Comparison of ENCODE assay signal across 8 mouse cellular contexts in genomic region chr2:152741153-152742041, GRCm38 (mm10). TPM values are rescaled to one million over a fixed set of nuclear protein-coding genes. Genes with fewer than 3 reads are reported as not detected.
DNase-seq lines count a peak whose midpoint lies in the region; ATAC-seq and TF ChIP-seq lines count a peak whose summit lies in the region.

No protein-coding gene starts in this region.

- H3K4me1 ChIP-seq in forebrain, embryonic 13.5 days, result peaks cover 45% of the 10 kb centered on the region
- H3K4me1 ChIP-seq in hindbrain, embryonic 14.5 days (replicated peaks; ENCODE audit: control insufficient read depth, insufficient read depth, low read length), result peaks cover 29% of the 10 kb centered on the region
- H3K4me1 ChIP-seq in liver, embryonic 11.5 days (replicated peaks; ENCODE audit: control insufficient read depth, insufficient read depth, low read length), result peaks cover 52% of the 10 kb centered on the region
- H3K4me1 ChIP-seq in midbrain, postnatal 0 days (ENCODE audit: insufficient read depth, low read length), result peaks cover 3% of the 10 kb centered on the region; the same call in 1 of the 2 replicates

- H3K36me3 ChIP-seq in forebrain, embryonic 13.5 days (ENCODE audit: poor library complexity, severe bottlenecking), result no peaks in the 10 kb centered on the region
- no peaks in the 10 kb centered on the region for H3K36me3 ChIP-seq in hindbrain, embryonic 14.5 days (replicated peaks; ENCODE audit: control insufficient read depth, insufficient read depth)
- no peaks in the 10 kb centered on the region for H3K36me3 ChIP-seq in liver, embryonic 11.5 days (ENCODE audit: control insufficient read depth, insufficient read depth, low read length)
- H3K36me3 ChIP-seq in midbrain, postnatal 0 days (ENCODE audit: insufficient read depth, low read length), result no peaks in the 10 kb centered on the region

- WGBS in forebrain, embryonic 13.5 days, result 50% methylated on average over 14 of the region's 14 CpGs
- 44% methylated on average over 14 of the region's 14 CpGs for WGBS in hindbrain, embryonic 14.5 days
- 15% methylated on average over 13 of the region's 14 CpGs for WGBS in liver, embryonic 11.5 days
- 50% methylated on average over 14 of the region's 14 CpGs for WGBS in midbrain, postnatal 0 days

- ATAC-seq in forebrain, embryonic 13.5 days, result peak; percentile 27; the same call in 1 of the 2 replicates
- no peak for ATAC-seq in hindbrain, embryonic 14.5 days (ENCODE audit: low FRiP score)
- ATAC-seq in liver, embryonic 11.5 days (replicated peaks; ENCODE audit: low FRiP score), result peak; percentile 21
- peak; percentile 25; the same call in 1 of the 2 replicates for ATAC-seq in midbrain, postnatal 0 days (ENCODE audit: low FRiP score)

- peak overlapping the region; percentile 20; the same call in 1 of the 2 replicates for H3K4me2 ChIP-seq in forebrain, embryonic 13.5 days
- peak overlapping the region; percentile 21; the same call in 1 of the 2 replicates for H3K4me2 ChIP-seq in hindbrain, embryonic 14.5 days (replicated peaks)
- peak overlapping the region; percentile 61 for H3K4me2 ChIP-seq in liver, embryonic 11.5 days
- peak overlapping the region; percentile 20; the same call in 1 of the 2 replicates for H3K4me2 ChIP-seq in midbrain, postnatal 0 days (ENCODE audit: low read depth, low read length, poor library complexity, severe bottlenecking)

- H3K9me3 ChIP-seq in forebrain, embryonic 13.5 days (replicated peaks), result no peaks in the 10 kb centered on the region
- no peaks in the 10 kb centered on the region for H3K9me3 ChIP-seq in hindbrain, embryonic 14.5 days (ENCODE audit: control insufficient read depth, low read length)
- no peaks in the 10 kb centered on the region for H3K9me3 ChIP-seq in liver, embryonic 11.5 days (ENCODE audit: control insufficient read depth, low read length)
- H3K9me3 ChIP-seq in midbrain, postnatal 0 days (ENCODE audit: low read length), result no peaks in the 10 kb centered on the region

- H3K4me3 ChIP-seq in forebrain, embryonic 13.5 days, result no peak overlapping the region
- H3K4me3 ChIP-seq in hindbrain, embryonic 14.5 days (replicated peaks; ENCODE audit: low read length), result no peak overlapping the region
- peak overlapping the region; percentile 20 for H3K4me3 ChIP-seq in liver, embryonic 11.5 days (ENCODE audit: low read depth, low read length)
- no peak overlapping the region for H3K4me3 ChIP-seq in midbrain, postnatal 0 days (ENCODE audit: low read depth, low read length)

- peak; percentile 68 for DNase-seq in embryo, embryonic 11 days
- no peak for DNase-seq in embryo, embryonic 10.5 days (ENCODE audit: low spot score)
- DNase-seq in ZHBTc4 (ENCODE audit: low read depth, low spot score), result peak; percentile 86
- DNase-seq in hindbrain, embryonic 14.5 days (ENCODE audit: low spot score), result peak; percentile 62
- DNase-seq in liver, embryonic 11.5 days (ENCODE audit: low spot score), result peak; percentile 73
- peak; percentile 74 for DNase-seq in midbrain, postnatal 0 days (ENCODE audit: low spot score)
- no peak for DNase-seq in frontal cortex, postnatal 25 days (ENCODE audit: low spot score in 2 of 2)

- 0 out of 2 replicates have a peak overlapping the region, but pooled peaks have one; percentile 21 for H3K27ac ChIP-seq in forebrain, embryonic 13.5 days
- H3K27ac ChIP-seq in hindbrain, embryonic 14.5 days, result peak overlapping the region; percentile 59
- H3K27ac ChIP-seq in liver, embryonic 11.5 days (ENCODE audit: low read depth, low read length), result peak overlapping the region; percentile 93
- H3K27ac ChIP-seq in midbrain, postnatal 0 days (ENCODE audit: low read depth, low read length), result no peak overlapping the region

- H3K27me3 ChIP-seq in forebrain, embryonic 13.5 days, result peaks cover 15% of the 10 kb centered on the region
- no peaks in the 10 kb centered on the region for H3K27me3 ChIP-seq in hindbrain, embryonic 14.5 days (ENCODE audit: control insufficient read depth, insufficient read depth, low read length)
- no peaks in the 10 kb centered on the region for H3K27me3 ChIP-seq in liver, embryonic 11.5 days (replicated peaks; ENCODE audit: control insufficient read depth, insufficient read depth, low read length)
- no peaks in the 10 kb centered on the region for H3K27me3 ChIP-seq in midbrain, postnatal 0 days (ENCODE audit: insufficient read depth, low read length)

- H3K9ac ChIP-seq in forebrain, embryonic 13.5 days, result peak overlapping the region; percentile 30; the same call in 1 of the 2 replicates
- H3K9ac ChIP-seq in hindbrain, embryonic 14.5 days, result no peak overlapping the region
- peak overlapping the region; percentile 55 for H3K9ac ChIP-seq in liver, embryonic 11.5 days (ENCODE audit: low read depth, low read length)
- no peak overlapping the region for H3K9ac ChIP-seq in midbrain, postnatal 0 days (replicated peaks; ENCODE audit: low read length, poor library complexity, severe bottlenecking)

- no peak for TF ChIP-seq CTCF in midbrain, postnatal 0 days (IDR thresholded peaks at IDR 0.05)

RNA-seq across cellular contexts. Expression of gene Id1, which starts 5.3 kb away (rescaled TPM):
- 25.8 and 26.1 TPM in 2 replicates for polyA plus RNA-seq in forebrain, embryonic 13.5 days (2015; fragmentation: Nextera tagmentation; extraction: Ambion mirVana)
- polyA plus RNA-seq in hindbrain, embryonic 14.5 days (2014; fragmentation: Nextera tagmentation; extraction: Ambion mirVana), result 56.5 and 68.0 TPM in 2 replicates
- 52.7 and 56.3 TPM in 2 replicates for polyA plus RNA-seq in liver, embryonic 11.5 days (2014; fragmentation: Nextera tagmentation; extraction: Ambion mirVana)
- 69.6 and 71.7 TPM in 2 replicates for total RNA-seq in midbrain, postnatal 0 days (2014; rRNA removed)
- 52.6 and 58.3 TPM in 2 replicates for polyA plus RNA-seq in midbrain, postnatal 0 days (2015; fragmentation: Nextera tagmentation; extraction: Ambion mirVana)

RNA-seq across cellular contexts. Expression of gene Cox4i2, which starts 12.6 kb away (rescaled TPM):
- polyA plus RNA-seq in forebrain, embryonic 13.5 days (2015; fragmentation: Nextera tagmentation; extraction: Ambion mirVana), result 4.4 and 4.8 TPM in 2 replicates
- polyA plus RNA-seq in hindbrain, embryonic 14.5 days (2014; fragmentation: Nextera tagmentation; extraction: Ambion mirVana), result 5.8 TPM in 2 replicates
- 6.7 and 8.5 TPM in 2 replicates for polyA plus RNA-seq in liver, embryonic 11.5 days (2014; fragmentation: Nextera tagmentation; extraction: Ambion mirVana)
- 2.0 and 6.8 TPM in 2 replicates for total RNA-seq in midbrain, postnatal 0 days (2014; rRNA removed)
- 3.3 and 4.5 TPM in 2 replicates for polyA plus RNA-seq in midbrain, postnatal 0 days (2015; fragmentation: Nextera tagmentation; extraction: Ambion mirVana)

RNA-seq across cellular contexts. Expression of gene Mcts2, which starts 54.6 kb away (rescaled TPM):
- 40.0 and 42.2 TPM in 2 replicates for polyA plus RNA-seq in forebrain, embryonic 13.5 days (2015; fragmentation: Nextera tagmentation; extraction: Ambion mirVana)
- polyA plus RNA-seq in hindbrain, embryonic 14.5 days (2014; fragmentation: Nextera tagmentation; extraction: Ambion mirVana), result 34.0 and 41.9 TPM in 2 replicates
- polyA plus RNA-seq in liver, embryonic 11.5 days (2014; fragmentation: Nextera tagmentation; extraction: Ambion mirVana), result 31.5 and 37.1 TPM in 2 replicates
- total RNA-seq in midbrain, postnatal 0 days (2014; rRNA removed), result 14.5 and 21.8 TPM in 2 replicates
- polyA plus RNA-seq in midbrain, postnatal 0 days (2015; fragmentation: Nextera tagmentation; extraction: Ambion mirVana), result 28.0 and 28.1 TPM in 2 replicates

Comparison
In these comparisons a context has a peak if more than half of its experiments do, and no peak if none do; other contexts are left out.
1. DNase-seq: peak in embryo, embryonic 11 days (single experiment), ZHBTc4 (single experiment), hindbrain, embryonic 14.5 days (single experiment), liver, embryonic 11.5 days (single experiment) and midbrain, postnatal 0 days (single experiment); none in embryo, embryonic 10.5 days (single experiment) and frontal cortex, postnatal 25 days (0 of 2).
2. H3K9ac ChIP-seq: peak in forebrain, embryonic 13.5 days (single experiment) and liver, embryonic 11.5 days (single experiment); none in hindbrain, embryonic 14.5 days (single experiment) and midbrain, postnatal 0 days (single experiment).
3. Peak in every context shown above with its lines, with median percentiles within 50 percentile points of each other: H3K4me2 ChIP-seq.